Mouse (Mus musculus) left cerebral cortex, adult 2 months (tissue): ENCODE data around the gene Bcl2a1c. TPM values are rescaled to one million over a fixed set of nuclear protein-coding genes. Genes with fewer than 3 reads are reported as not detected.
"Not testable (repeated sequence)": the region's sequence is repeated elsewhere in the genome, so short reads cannot be mapped to it uniquely, and the experiment has no call there.

Source experiments
- DNase-seq, 2 experiments: peaks; one replicate each; pipeline ENCODE4 v3.0.0; 2021 to 2022; ENCODE audit warnings: low spot score in 2 of 2, mixed read lengths in 1 of 2; ENCODE audit errors: extremely low spot score in 1 of 2
- H3K27ac ChIP-seq: fragments of 200-600 bp; 2 replicates; pipeline ENCODE4 v1.8.1; 2022
- H3K4me3 ChIP-seq: fragments of 200-600 bp; 2 replicates; pipeline ENCODE4 v1.8.1; 2022
- CTCF ChIP-seq: fragments of 200-600 bp; IDR thresholded peaks from 2 replicates; pipeline ENCODE4 v1.8.1; 2022; ENCODE audit warnings: antibody characterized with exemption, mild to moderate bottlenecking, moderate library complexity
- intact Hi-C: fragments of 180-260 bp; cut with DNase I; formaldehyde crosslinking; loops from one replicate; pipeline ENCODE4 v1.15.1; 2025
- long read RNA-seq, 2 experiments: library from polyadenylated mRNA; stranded (forward); transcript quantifications; one replicate each; pipeline ENCODE4 v2.0.0; 2021; ENCODE audit warnings: borderline mapping rate in 2 of 2
- total RNA-seq, 2 experiments: library from RNA; stranded (reverse); gene quantifications; 2 replicates each; pipeline ENCODE4 v1.2.3; 2021

The Bcl2a1c gene
- total RNA-seq: not detected
- long read RNA-seq, experiment 1: 0 reads
- long read RNA-seq, experiment 2: 0 reads

GRCm38 (mm10) chr9:114329855-114330254 is at the start of gene Bcl2a1c:
Gene Bcl2a1c (plus strand): TSS chr9:114330135.
- intact Hi-C loops, H3K4me3 ChIP-seq, H3K27ac ChIP-seq, DNase-seq: not testable (repeated sequence)

GRCm38 (mm10) chr9:114305957-114306356 is 24.0 kb upstream of the Bcl2a1c start:
- intact Hi-C loops, DNase-seq, H3K27ac ChIP-seq, H3K4me3 ChIP-seq: not testable (repeated sequence)

- DNase-seq, intact Hi-C loops, H3K27ac ChIP-seq: not testable (repeated sequence)
Measured at GRCm38 (mm10) chr9:114311752-114312151, 18.2 kb upstream of the Bcl2a1c start.

GRCm38 (mm10) chr9:114318021-114318420 is 11.9 kb upstream of the Bcl2a1c start:
- Histone ChIP-seq H3K4me3 (no peak overlapping the region), H3K27ac (no peak overlapping the region)
- peak; percentile 81 for TF ChIP-seq CTCF
- peak; percentile 22 to 67 for DNase-seq
- intact Hi-C loops: loop anchor here (2.0 kb wide), 1 partner anchor 63 kb away; no protein-coding TSS in a partner anchor

More at GRCm38 (mm10) chr9:114311752-114312151, 18.2 kb upstream of the Bcl2a1c start:
- not testable (repeated sequence) for H3K4me3 ChIP-seq

- TF ChIP-seq CTCF: no peak
- Histone ChIP-seq H3K27ac (no peak overlapping the region), H3K4me3 (no peak overlapping the region)
- DNase-seq: no peak
- intact Hi-C loops: no loop called here
Measured at GRCm38 (mm10) chr9:114326011-114326748, 3.8 kb upstream of the Bcl2a1c start.

GRCm38 (mm10) chr9:114328332-114328731 is 1.6 kb upstream of the Bcl2a1c start:
- H3K27ac ChIP-seq, intact Hi-C loops: not testable (repeated sequence)

GRCm38 (mm10) chr9:114367783-114368470 is 38.0 kb downstream of the Bcl2a1c start:
- intact Hi-C loops: no loop called here
- peak; percentile 85 to 88 for DNase-seq
- Histone ChIP-seq H3K27ac (peak overlapping the region; percentile 48; the same call in 1 of the 2 replicates), H3K4me3 (peak overlapping the region; percentile 38)
- TF ChIP-seq CTCF: no peak; the same call in 1 of the 2 replicates

More at GRCm38 (mm10) chr9:114328332-114328731, 1.6 kb upstream of the Bcl2a1c start:
- H3K4me3 ChIP-seq, DNase-seq: not testable (repeated sequence)

GRCm38 (mm10) chr9:114368471-114368858 is 38.5 kb downstream of the Bcl2a1c start:
- Histone ChIP-seq H3K4me3 (peak overlapping the region; percentile 38), H3K27ac (peak overlapping the region; percentile 48; the same call in 1 of the 2 replicates)
- intact Hi-C loops: no loop called here
- no peak for TF ChIP-seq CTCF
- no peak for DNase-seq

GRCm38 (mm10) chr9:114369389-114369788 is 39.5 kb downstream of the Bcl2a1c start:
- intact Hi-C loops, H3K4me3 ChIP-seq: not testable (repeated sequence)
- TF ChIP-seq CTCF: peak; percentile 36

GRCm38 (mm10) chr9:114371717-114372116 is 41.8 kb downstream of the Bcl2a1c start:
- H3K4me3 ChIP-seq, DNase-seq, intact Hi-C loops, H3K27ac ChIP-seq: not testable (repeated sequence)

More at GRCm38 (mm10) chr9:114369389-114369788, 39.5 kb downstream of the Bcl2a1c start:
- not testable (repeated sequence) for H3K27ac ChIP-seq, DNase-seq

- Histone ChIP-seq H3K27ac (no peak overlapping the region), H3K4me3 (no peak overlapping the region)
- no peak for DNase-seq
- TF ChIP-seq CTCF: no peak
- intact Hi-C loops: no loop called here
Measured at GRCm38 (mm10) chr9:114375276-114375962, 45.5 kb downstream of the Bcl2a1c start.

- intact Hi-C loops: no loop called here
Measured at GRCm38 (mm10) chr9:114377168-114377567, 47.2 kb downstream of the Bcl2a1c start.

More at GRCm38 (mm10) chr9:114377168-114377567, 47.2 kb downstream of the Bcl2a1c start:
- no peak for DNase-seq
- TF ChIP-seq CTCF: no peak
- Histone ChIP-seq H3K4me3 (no peak overlapping the region), H3K27ac (no peak overlapping the region)
